Mouse (Mus musculus): ENCODE data around the gene Olfr10. TPM values are rescaled to one million over a fixed set of nuclear protein-coding genes. Genes with fewer than 3 reads are reported as not detected.
"Not testable (repeated sequence)": the region's sequence is repeated elsewhere in the genome, so short reads cannot be mapped to it uniquely, and the experiment has no call there.

The Olfr10 gene
- total RNA-seq, 1 experiment from 2014 or later, result not detected

- no peak for ATAC-seq (ENCODE audit: extremely low read depth, insufficient number of reproducible peaks, low FRiP score, poor library complexity, severe bottlenecking)
These were observed 11.8 kb upstream of the Olfr10 start for GRCm38 (mm10) chr11:49292777-49293176.

- ATAC-seq (ENCODE audit: extremely low read depth, insufficient number of reproducible peaks, low FRiP score, poor library complexity, severe bottlenecking), result not testable (repeated sequence)
These were observed 4.0 kb downstream of the Olfr10 start for GRCm38 (mm10) chr11:49308547-49308946.

- no peak for ATAC-seq (ENCODE audit: extremely low read depth, insufficient number of reproducible peaks, low FRiP score, poor library complexity, severe bottlenecking)
These were observed 17.9 kb downstream of the Olfr10 start, which contains the start of gene Olfr1391 for GRCm38 (mm10) chr11:49322442-49322841. Gene Olfr1391, plus strand, starts transcription at chr11:49322742.

DNA sequence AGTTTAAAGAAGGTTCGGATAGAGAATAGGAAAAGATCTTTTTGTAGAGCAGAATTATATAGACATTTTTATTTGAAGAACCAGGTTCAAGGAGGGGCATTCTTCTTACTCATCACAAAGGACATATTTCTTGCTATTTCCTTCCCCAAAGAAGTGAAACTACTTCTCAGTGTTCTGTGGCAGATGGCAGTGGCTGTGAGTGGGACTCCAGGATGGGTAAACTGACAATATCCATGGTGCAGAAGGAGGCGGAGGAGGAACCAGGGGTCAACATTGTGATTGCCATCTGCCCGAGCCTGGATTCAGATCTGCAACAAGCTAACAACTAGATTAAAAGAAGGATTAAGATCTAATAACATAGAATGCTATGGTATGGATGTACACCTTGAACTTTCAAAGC is 22.2 kb downstream of the Olfr10 start:
- ATAC-seq (ENCODE audit: extremely low read depth, insufficient number of reproducible peaks, low FRiP score, poor library complexity, severe bottlenecking), result no peak

DNA sequence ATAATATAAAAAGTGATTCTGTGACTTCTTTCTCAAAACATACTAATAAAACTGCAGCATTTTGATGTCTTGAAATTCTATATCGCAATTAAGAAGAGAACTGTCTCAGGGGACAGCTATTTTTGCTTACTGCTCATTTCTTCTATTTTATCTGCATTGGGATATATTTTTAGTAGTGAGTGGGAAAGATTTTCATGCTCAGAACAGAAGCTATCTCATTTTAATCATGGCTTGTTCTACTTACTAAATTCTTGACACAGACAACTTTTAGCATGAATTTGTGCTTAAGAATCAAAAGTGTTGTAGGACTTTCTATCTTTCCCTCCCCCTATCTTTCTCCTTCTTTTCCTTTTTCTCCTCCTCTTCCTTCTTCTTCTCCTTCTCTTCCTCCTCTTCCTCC is 25.1 kb downstream of the Olfr10 start:
- ATAC-seq (ENCODE audit: extremely low read depth, insufficient number of reproducible peaks, low FRiP score, poor library complexity, severe bottlenecking), result no peak

DNA sequence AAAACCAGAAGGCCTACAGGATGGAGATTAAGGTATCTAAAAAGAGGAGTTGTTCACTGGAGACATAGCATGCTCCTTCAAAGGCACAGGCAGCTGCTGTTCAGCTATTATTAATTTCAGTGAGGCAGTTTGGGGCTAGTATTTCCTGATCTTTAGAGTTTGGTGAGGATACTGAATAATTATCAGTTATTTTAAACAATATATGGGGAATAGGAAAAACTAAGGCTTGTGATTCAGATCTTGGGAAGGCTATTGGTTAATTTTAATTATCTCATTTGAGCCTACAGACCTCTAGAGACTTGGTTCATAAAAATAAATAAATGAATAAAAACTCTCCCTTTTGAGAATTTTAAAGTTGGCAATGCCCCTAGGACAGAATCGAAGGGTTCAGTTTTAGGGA is 30.3 kb downstream of the Olfr10 start, which contains the start of gene Olfr1390:
Gene Olfr1390, plus strand, starts transcription at position 301 of the 400 bp plus-strand sequence.
- ATAC-seq (ENCODE audit: extremely low read depth, insufficient number of reproducible peaks, low FRiP score, poor library complexity, severe bottlenecking), result no peak

DNA sequence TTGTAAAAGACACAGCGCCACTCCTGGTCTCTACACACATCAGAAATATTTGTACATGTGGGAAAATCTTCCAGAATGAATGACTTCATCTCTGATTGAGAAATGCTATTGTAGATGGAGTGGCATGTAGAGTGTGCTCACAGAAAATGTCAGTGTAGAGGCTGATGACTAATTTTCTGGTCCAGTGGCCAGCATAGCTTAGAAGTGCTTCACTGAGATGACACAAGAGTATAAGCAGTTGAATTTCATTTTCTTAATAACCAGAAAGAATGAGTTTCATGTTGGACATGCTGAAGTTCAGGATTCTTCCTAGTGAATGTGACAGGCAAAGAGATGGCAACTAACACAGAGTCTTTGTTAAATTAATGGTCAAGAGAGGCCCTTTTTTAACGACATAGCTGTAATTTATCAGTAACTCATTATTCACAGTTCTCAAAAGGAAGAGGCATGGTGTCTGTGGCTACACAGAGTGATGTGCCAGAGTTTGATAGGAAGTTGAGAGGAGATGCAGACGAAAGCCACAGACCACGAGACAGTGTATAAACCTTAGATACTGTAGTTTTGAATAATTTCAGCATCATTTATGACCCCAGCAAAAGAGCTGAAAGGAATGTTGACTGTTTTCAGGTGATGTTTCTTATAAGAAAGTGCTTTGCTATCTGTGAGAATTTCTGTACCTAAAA is 32.8 kb downstream of the Olfr10 start:
- no peak for ATAC-seq (ENCODE audit: extremely low read depth, insufficient number of reproducible peaks, low FRiP score, poor library complexity, severe bottlenecking)

Other genes with a start within 250 kb of the Olfr10 start
- 76.6 and 92.3 TPM in 2 replicates for gene Tgtp2, start 240.5 kb upstream of the Olfr10 start, total RNA-seq (2017)
- gene Ifi47, start 228.2 kb upstream of the Olfr10 start, total RNA-seq (2017), result 36.2 and 38.1 TPM in 2 replicates
- gene Olfr1396, start 189.9 kb upstream of the Olfr10 start, total RNA-seq (2017), result not detected in 2 replicates
- not detected in 2 replicates for gene Olfr1395, start 162.5 kb upstream of the Olfr10 start, total RNA-seq (2017)
- not detected in 2 replicates for gene Olfr1394, start 150.4 kb upstream of the Olfr10 start, total RNA-seq (2017)
- gene Btnl9, start 117.6 kb upstream of the Olfr10 start, total RNA-seq (2017), result 0.12 and 0.37 TPM in 2 replicates
- gene Zfp62, start 101.4 kb upstream of the Olfr10 start, total RNA-seq (2017), result 91.8 and 106 TPM in 2 replicates
- gene Mgat1, start 60.5 kb upstream of the Olfr10 start, total RNA-seq (2017), result 118 and 134 TPM in 2 replicates
- gene Olfr1393, start 26.4 kb upstream of the Olfr10 start, total RNA-seq (2017), result 0.23 and 0.98 TPM in 2 replicates
- gene Olfr1392, start 19.5 kb upstream of the Olfr10 start, total RNA-seq (2017), result 0.49 and 0.58 TPM in 2 replicates
- gene Olfr1391, start 18.0 kb downstream of the Olfr10 start, total RNA-seq (2017), result not detected in 2 replicates
- not detected in 2 replicates for gene Olfr1390, start 30.4 kb downstream of the Olfr10 start, total RNA-seq (2017)
- gene Olfr1389, start 118.3 kb downstream of the Olfr10 start, total RNA-seq (2017), result not detected in 2 replicates
- 1.5 and 1.9 TPM in 2 replicates for gene Olfr1388, start 131.9 kb downstream of the Olfr10 start, total RNA-seq (2017)
- not detected in 2 replicates for gene Olfr1387, start 150.6 kb downstream of the Olfr10 start, total RNA-seq (2017)
- gene Olfr1386, start 160.3 kb downstream of the Olfr10 start, total RNA-seq (2017), result not detected in 2 replicates
- 0.35 and 0.37 TPM in 2 replicates for gene Olfr1385, start 184.3 kb downstream of the Olfr10 start, total RNA-seq (2017)
- gene Olfr1384, start 202.0 kb downstream of the Olfr10 start, total RNA-seq (2017), result not detected in 2 replicates
- 0.12 TPM in 1 of 2 replicates, not detected in the other for gene Olfr1383, start 214.9 kb downstream of the Olfr10 start, total RNA-seq (2017)
- not detected in 2 replicates for gene Olfr1382, start 223.5 kb downstream of the Olfr10 start, total RNA-seq (2017)
- 0.12 TPM in 1 of 2 replicates, not detected in the other for gene Olfr1381, start 238.7 kb downstream of the Olfr10 start, total RNA-seq (2017)

All from neutrophil, adult 5-6 weeks (primary cell).